Mouse (Mus musculus): ENCODE measurements around the gene Mospd3.
A peak's percentile ranks its signal among the peaks of the same experiment; 100 is the strongest.

Mospd3 gene

DNA sequence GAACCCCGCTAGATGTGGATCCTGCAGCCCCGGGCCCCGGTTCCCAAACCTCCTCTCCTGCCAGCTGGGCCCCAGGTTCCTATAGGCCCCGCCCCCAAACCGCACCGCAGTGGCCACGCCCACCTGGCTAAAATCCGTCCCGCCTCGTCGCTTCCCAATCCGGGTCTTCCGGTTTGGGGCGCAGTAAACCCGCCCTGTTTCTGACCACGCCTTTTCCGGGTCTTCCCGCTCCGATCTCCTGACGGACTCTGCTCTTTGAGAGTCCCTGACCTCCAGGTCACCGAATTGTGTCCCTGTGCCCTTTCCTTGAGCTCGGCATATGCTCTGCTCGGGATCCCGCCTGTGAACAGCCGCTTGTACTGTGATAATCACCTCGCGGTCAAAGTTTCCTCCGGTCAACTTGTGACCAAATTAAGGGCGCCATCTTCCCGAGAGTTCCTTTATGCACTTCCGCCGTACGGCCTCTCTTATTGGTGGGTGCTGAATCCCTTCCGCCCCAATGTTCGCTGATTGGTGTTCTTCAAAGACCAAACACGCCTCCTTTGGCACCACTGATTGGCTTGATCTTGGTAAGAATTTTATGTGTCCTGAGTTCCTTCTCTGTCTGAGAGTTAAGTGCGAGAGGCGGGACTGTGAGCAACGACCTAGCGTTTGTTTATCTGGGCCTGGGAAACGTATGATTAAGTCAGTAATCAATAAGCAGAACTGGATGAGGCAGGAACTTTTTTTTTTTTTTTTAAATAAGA, at the start of gene Mospd3:
Gene Mospd3, minus strand, starts transcription at position 440 of the 746 bp plus-strand sequence.
- DNase-seq (ENCODE audit: low read depth): peak; percentile 98

DNA sequence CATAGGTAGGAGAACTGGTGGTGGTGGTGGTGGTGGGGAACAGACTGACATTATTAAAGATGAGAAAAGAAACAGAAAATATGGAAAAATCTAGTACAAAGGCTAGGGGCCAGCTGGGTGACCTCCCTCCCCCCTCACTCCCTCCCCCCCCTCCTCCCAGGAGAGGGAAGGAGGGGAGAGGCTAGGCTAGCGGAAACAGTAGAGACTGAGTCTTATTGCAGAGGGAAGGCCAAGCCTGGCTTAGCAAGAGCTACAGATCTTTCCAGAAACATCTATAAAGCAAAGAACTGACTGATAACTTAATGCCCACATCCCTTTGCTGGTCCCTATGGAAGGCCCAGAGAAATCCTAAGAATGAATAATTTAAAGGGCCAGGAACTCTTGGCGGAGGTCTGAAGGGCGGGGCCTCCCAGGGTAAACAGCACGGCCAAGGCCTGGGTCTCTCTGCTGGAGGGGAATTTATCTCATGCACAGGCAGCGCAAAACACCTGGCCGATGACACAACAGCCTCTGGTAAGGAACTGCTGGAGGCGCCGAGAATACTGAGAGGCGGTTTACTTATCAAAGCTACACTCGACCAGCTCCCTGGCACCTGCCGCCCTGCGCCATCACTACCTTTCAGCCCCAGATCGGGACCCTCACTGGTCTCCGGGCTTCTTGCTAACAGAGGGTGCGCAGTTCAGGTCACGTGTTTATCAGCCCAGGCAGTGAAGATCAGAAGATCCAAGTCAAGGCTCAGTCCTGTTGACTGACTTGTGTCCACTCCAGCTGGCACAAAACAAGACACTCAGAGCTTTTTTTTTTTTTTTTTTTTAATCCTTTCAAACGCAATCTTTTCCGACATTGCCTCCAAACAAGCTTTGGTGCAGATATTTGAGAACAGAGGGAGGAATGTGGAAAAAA, 49.1 kb upstream of the Mospd3 start:
- DNase-seq (ENCODE audit: low read depth): no peak

DNA sequence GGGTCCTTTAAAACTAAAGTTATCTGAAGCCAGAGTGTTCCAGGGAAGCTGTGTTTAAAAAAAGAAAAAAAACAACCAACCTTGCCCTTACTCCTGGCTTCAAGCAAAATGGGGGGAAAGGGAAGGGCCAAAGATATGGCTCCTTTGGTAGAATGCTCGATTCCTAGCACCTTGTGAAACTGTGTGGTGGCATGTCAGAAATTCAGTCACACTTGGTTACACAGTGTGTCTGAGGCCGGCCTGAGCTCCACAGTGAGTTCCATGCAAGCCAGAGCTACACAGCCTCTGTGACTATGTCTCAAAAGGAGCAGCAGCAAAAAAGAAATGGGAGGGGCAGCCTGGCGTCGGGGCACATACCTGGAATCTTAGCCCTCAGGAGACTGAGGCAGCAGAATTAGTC, 48.4 kb upstream of the Mospd3 start:
- no peak for DNase-seq (ENCODE audit: low read depth)

DNA sequence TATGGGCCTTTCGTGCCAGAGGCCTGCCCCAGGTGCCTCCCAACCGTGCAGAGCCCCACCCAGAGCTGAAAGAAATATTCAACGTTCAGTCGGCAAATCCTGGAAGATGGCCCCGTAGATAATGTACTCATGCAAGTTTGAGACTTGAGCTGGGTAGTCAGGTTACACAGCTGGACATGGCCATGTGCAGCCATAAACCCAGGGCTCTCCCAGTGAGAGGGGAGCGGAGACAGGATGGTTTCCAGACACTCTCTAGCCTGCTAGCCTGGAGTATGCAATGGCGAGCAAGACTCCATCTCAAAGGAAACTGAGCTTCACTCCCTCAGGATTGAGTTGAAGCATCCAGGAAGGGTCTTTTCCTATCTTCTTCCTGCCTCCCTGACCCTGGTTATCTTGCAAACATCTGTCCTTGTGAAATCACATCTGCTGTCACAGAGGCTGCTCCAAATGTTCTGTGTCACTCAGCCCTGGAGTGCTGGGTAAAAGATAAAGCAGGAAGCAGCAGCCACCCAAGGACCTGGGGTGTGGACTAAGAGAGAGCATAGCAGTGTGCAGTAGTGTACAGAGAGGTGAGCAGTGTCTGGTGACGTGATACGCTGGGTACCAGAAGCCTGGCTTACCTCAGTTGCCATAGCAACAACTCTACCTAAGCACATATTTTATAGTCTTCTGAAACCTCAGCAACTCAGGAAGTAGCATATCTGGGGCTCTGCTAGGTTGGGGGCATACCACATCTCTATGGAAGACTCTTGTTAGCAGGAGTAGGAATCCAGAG, 47.2 kb upstream of the Mospd3 start:
- peak; percentile 47 for DNase-seq (ENCODE audit: low read depth)

DNA sequence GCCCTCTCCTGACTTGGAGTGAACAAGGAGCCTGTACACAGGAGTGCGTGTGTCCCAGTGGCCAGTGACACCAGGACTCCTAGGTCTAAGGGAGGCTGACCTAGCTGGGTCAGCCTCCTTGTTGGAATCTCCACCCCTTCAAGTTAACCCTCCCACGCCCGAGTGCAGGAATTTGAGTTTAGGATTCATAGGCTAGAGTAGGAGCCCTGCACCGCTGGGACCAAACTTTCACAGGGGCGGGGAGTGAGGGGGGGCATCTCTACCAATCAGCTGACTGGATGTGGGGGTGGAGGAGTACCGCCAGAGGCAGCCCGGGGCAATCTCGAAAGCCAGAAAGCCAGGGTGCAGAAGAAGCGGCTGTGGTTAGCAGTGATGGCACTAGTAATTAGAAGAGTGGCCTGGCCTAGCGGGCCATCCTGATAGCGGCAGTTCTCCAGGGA, 44.8 kb upstream of the Mospd3 start, which contains the start of gene Irs3:
Gene Irs3, minus strand, starts transcription at position 63 of the 440 bp plus-strand sequence.
- peak; percentile 20 for DNase-seq (ENCODE audit: low read depth)

DNA sequence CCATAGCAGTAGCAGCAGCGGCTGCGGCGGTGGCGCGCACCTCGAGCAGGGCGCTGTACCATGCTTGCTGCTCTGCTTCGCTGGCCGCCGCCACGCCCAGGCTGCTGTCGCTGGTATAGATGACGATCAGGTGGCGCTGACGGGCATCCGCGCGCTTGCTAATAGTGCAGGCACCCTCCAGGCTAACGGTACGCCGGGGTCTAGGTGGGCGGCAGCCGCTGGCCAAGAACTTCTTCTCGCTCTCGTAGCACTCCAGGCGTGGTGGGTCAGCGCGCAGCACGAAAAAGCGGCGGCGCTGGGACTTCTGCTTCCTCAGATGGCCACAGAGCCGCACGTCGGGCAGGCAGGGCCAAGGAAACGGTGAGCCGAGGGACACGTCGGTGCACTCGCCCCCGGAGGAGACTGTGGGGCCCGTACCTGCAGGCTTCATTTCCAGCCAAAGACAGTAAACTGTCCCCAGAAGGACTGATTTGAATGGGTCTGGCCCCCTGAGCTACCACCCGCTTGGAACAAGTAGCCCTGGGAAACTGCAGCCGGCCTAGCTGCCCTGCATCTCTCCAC, 44.3 kb upstream of the Mospd3 start:
- no peak for DNase-seq (ENCODE audit: low read depth)

DNA sequence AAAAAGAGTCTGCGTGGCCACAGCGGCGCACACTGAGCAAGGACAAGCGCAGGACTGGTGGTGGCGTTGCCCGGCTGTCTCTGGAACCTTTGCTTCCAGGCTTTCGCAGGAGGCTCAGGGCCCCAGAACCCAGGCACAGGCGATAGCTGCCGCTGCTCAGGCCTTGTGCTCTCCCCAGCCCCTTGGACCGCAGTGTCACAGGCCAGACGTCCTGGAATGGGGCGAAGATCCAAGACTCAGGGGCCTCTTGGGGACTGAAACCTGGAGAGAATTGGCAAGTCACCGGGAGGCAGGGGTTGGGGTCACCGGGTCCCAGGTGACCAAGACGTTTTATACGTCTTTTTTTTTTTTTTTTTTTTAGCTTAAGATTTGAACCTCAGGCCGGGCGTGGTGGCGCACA, 43.6 kb upstream of the Mospd3 start:
- no peak for DNase-seq (ENCODE audit: low read depth)

DNA sequence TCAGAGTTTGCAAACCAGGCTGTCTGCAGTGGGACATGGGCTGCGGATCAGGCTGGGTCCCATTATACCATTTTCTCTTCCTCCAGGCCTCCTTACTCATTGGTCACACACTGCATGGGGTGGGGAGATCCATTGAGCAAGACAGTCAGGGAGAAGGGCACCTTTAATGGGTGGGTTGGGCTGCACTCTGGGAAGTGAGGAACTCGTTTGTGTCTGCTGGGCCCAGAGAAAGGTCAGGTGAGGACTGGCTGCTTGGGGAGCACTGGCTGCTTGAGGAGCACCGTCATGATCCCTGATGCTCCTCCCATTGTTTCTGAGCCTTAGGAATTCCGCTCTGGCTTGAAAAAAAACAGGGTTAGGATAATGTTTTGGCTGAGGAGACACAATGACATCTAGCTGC, 42.0 kb upstream of the Mospd3 start:
- DNase-seq (ENCODE audit: low read depth): no peak

DNA sequence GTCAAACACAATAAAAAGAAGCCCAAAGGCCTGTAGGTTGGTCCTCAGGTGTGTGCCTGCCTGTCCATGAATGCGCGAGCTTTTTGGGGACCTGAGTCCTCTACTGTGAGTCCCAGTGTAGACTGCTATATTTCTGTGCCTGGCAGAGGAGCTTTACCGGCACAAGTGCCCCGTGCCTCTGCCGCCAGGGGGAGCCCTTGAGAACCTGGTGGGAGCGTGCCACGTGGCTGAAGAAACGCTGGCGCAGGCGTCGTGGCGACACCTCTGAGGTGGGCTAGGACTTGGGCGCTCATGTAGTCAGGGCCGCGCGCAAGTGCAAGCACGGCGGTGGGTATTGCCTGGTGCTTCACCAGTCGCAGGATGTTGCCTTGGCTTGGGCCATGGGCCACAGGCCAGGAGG, 40.2 kb upstream of the Mospd3 start, which contains the start of gene Sap25:
Gene Sap25, plus strand, starts transcription at position 281 of the 400 bp plus-strand sequence.
- DNase-seq (ENCODE audit: low read depth): peak; percentile 30

DNA sequence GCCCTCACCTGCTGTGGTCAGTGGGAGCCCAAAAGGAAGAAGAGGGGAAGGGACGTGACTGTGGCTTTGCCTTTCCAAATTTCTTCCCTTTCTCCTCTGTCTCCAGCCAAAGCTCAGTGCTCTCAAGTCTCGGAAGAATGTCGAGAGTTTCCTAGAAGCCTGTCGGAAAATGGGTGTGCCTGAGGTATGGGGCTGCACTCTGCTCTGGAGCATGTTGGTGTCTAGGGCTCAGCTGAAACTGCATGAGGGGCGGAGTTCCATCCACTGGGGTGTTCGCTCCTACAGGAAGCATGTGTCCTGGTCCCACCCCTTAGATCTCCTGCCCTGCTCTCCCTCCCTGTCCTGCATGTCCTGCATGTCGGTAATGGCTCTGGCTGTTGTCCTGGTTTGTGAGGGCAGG, 38.6 kb upstream of the Mospd3 start:
- no peak for DNase-seq (ENCODE audit: low read depth)

DNA sequence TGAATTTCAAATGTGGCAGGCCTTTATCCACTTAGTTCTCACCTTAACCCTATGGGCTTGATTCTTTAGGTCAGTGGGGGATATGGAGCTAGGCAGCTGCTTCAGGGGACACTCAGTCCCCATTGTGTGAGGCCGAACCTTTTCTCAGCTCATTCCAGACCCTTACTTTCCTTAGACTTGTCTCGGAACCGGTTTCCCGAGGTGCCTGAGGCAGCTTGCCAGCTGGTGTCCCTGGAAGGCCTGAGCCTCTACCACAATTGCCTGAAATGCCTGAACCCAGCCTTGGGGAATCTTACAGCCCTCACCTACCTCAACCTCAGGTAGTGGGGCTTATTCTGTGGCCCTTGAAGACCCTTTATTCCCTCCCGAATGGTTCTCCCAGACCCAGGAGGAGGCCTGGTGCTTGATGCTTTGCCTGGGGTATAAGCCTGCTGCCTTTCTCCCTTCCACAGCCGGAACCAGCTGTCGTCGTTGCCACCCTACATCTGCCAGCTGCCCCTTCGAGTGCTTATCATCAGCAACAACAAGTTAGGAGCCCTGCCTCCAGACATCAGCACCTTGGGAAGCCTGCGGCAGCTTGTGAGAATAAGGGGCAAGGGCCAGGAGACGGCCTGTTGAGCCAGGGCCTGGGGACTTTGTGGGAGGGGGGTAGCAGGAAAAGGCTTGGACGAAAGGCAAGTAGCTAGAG, 32.7 kb upstream of the Mospd3 start:
- DNase-seq (ENCODE audit: low read depth): no peak

DNA sequence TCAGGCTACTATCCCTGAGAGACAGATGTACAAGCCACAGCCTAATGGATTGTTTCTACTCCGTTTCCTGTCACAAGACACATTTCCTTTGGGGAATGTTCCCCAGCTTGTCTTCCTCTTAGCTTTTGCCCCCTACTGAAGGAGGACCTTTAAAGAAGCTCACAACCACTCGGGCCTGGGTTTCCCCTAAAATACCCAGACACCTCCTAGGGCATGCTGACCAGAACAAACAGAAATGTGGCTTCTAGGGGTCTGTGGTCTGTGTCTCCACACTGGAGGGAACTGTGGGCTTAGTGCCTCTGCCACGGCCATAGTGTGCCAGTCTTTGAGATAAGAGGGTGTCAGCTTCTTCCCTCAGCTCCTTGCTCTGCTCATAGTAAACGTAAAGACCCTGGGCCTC, 30.7 kb upstream of the Mospd3 start:
- DNase-seq (ENCODE audit: low read depth): no peak

DNA sequence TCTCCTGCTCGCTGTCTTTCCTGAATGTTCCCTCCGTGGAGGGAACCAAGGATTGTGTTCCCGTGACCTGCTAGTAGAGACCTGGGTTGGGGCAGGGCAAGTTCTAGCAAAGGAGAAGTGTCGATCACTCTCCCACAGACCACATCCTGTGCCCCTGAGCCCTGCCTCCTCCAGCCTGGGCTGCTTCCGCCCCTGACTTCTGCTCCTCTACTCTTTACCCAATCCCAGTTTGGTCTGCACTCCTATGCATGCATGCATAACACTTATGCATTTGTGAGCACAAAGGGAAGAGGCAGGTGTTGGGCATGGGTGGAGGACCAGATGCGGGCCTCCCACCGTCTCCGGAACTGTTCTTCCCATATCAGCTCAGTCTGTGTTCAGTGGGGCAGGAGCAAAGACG, 30.3 kb upstream of the Mospd3 start:
- no peak for DNase-seq (ENCODE audit: low read depth)

DNA sequence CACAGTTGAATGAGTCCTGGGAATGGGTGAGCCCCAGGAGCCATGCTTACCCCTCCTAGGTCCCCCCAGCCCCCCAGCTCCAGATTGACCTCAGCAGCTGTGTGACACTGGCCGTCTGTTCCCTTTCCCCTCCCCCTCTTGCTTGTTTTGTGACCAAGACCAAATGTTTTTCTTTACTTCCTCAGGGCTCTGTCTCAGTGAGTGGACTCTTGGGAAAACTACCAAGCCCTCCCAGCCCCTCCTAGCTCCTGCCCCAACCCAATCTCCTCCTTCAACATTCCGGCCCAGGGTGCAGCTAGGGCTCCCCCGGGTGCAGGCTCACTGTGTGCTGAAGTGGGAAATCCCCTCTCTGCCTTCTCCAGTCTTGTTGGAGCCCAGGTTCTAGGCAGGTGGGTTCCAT, 29.7 kb upstream of the Mospd3 start:
- DNase-seq (ENCODE audit: low read depth): peak; percentile 23

DNA sequence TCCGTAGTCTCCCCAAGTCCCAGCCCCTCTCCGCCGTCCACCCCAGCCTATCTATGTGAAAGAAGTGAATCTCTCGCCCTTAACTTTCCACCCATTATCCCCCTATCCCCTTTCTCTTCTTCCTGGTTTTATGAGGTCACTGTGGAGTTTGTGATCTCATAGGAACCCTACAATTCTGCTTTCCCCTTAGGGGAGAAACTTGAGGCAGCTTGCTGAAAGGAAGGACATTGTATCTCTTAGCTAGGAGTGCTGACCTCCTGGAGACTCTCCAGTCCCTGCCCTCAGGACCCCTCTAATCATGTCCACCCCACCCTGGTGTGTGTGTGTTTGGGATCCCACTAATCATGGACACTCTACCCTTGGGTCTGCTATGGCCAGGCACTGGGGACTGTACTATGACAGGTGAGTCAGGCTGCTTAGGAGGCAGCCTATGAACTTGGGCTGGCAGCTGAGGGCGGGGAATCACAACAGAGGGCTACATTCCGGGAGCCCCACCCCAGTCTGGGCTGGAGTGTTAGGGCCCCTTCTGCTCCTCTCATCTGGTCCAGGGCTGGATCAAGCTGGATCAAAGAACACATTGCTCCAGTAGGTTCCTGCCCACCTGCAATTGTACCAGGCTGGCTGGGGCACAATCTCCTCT, 29.2 kb upstream of the Mospd3 start:
- peak; percentile 31 for DNase-seq (ENCODE audit: low read depth)

DNA sequence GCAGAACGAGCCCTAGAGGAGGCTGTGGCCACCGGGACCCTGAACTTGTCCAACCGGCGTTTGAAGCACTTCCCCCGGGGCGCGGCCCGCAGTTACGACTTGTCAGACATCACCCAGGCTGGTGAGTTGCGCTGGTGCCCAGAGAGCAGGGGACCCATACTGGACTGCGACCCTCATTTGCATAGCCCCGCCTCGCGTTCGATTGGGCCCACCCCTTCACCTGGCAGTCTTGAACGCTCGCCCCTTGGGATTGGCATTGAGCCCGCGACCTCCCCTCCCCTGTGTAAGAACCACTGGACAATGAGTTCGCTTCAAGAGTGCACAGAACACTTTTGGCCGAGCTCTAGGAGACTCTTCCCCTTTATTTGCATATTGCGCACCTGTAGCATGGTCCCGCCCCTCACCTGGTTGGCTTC, 28.5 kb upstream of the Mospd3 start:
- DNase-seq (ENCODE audit: low read depth): no peak

DNA sequence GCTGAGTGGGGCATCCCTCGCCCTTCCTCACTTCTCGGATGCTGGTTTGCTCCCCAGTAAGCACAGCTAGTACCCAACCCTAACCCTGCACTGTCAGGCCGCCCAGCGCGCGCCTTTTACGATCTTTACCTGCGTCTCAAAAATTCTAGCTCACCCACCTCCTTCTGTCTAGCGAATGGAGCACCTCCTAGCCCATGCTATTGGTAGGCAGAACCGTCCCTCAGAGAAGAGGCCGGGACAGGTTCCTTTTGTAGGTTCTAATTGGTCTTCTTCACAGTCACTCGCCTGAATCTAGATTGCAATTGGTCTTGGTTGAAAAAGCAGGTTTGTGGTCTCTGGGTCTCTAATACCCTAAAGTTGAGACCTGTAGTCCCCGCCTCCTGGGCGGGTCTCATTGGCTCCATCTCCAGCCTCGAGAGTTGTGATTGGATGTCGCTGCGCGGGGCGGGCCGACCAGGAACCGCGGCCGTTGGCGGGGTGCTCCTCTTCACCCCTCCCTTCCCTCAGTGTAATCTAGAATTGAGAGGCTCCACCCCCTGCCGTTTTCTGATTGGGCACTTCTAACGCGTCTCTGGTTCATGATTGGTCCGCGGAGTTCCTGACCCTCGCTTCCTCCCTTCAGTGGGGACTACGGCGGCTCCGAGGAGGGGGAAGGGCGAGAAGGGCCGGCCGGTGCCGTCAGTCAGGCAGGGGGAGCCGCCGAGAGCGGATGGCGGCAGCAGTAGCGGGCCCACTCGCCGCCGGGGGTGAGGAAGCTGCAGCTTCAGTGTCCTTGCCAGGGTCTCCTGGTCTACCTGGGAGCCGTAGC, 27.8 kb upstream of the Mospd3 start, which contains the start of the genes Fbxo24, Lrch4 and Gm20605:
Gene Fbxo24, minus strand, starts transcription at position 505 of the 808 bp plus-strand sequence.
Gene Lrch4, plus strand, starts transcription at position 624 of the 808 bp plus-strand sequence.
Gene Gm20605, plus strand, starts transcription at position 678 of the 808 bp plus-strand sequence.
- peak; percentile 100 for DNase-seq (ENCODE audit: low read depth)

DNA sequence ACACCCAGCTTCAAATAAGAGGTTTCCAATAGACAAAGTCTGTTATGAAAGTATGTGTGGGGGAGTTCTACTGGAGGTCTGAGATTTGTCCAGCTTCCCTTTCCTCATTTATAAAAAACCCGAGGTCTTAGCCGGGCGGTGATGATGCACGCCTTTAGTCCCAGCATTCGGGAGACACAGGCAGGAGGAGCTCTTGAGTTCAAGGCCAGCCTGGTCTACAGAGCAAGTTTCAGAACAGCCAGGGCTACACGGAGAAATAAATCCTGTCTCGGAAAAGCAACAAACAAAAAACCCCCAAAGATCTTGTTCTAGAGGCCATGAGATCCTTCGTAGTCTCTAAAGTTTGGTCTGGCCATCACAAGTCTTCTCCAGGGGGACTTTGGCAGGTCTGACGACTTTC, 27.1 kb upstream of the Mospd3 start:
- peak; percentile 76 for DNase-seq (ENCODE audit: low read depth)

DNA sequence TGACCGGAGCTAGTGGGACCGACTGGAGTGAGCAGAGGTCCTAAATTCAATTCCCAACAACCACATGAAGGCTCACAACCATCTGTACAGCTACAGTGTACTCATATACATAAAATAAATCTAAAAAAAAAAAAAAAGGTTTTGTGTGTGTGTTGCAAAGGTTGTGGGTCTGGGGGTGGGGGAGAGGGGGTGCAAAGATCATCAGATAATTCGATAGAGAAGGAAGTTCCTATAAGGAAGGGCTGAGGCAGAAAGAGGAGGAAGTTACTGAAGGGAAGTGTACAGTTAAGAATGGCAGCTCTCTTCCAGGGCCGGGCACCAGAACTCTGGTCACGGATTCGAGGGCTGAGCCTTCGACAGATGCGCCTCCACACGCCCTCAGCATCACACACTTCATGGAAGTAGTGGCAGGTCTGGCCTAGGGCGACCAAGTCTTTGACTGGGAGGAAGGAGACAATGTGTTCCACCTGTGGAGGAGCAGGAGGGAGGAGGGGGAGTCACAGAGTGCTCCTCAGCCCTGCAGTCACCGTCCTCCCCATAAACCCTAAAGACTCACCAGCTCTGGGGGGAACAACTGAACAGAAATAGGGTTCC, 23.2 kb upstream of the Mospd3 start:
- no peak for DNase-seq (ENCODE audit: low read depth)
